Mouse (Mus musculus) liver, embryonic 14.5 days (tissue): ENCODE data around the gene Serpinb13. TPM values are rescaled to one million over a fixed set of nuclear protein-coding genes. Genes with fewer than 3 reads are reported as not detected.

Source experiments
- ATAC-seq: fragments of 200-750 bp; cut with Nextera tagmentation; 2 replicates; pipeline ENCODE4 v1.8.0; 2017; ENCODE audit warnings: moderate number of reproducible peaks, mild to moderate bottlenecking, moderate library complexity; ENCODE audit not compliant: insufficient read depth
- DNase-seq, 3 experiments: peaks; one replicate each; pipeline ENCODE4 v3.0.0-alpha.2; 2012 to 2013; ENCODE audit warnings: low read depth in 3 of 3, low spot score in 3 of 3
- H3K27ac ChIP-seq: fragments of 300-500 bp; sonication (generic); 2 replicates; pipeline ENCODE4 v1.5.1; 2014; ENCODE audit warnings: moderate library complexity, mild to moderate bottlenecking, control low read depth, inconsistent platforms
- H3K27me3 ChIP-seq: fragments of 300-500 bp; sonication (generic); 2 replicates; pipeline ENCODE4 v1.6.1; 2014; ENCODE audit warnings: mild to moderate bottlenecking, low read length, moderate library complexity; ENCODE audit not compliant: control insufficient read depth, insufficient read depth
- H3K36me3 ChIP-seq: fragments of 300-500 bp; sonication (generic); replicated peaks from 2 replicates; pipeline ENCODE4 v1.6.1; 2014; ENCODE audit warnings: low read depth; ENCODE audit not compliant: control insufficient read depth, insufficient read depth
- H3K4me1 ChIP-seq, 2 experiments: fragments of 200-500 bp in 1 of 2; fragments of 300-500 bp in 1 of 2; sonication (generic) in 1 of 2; replicated peaks; 2 replicates each; pipeline ENCODE4 v1.6.1; 2012 to 2014; ENCODE audit warnings: antibody characterized with exemption in 1 of 2, inconsistent platforms in 1 of 2, low read length in 1 of 2; ENCODE audit not compliant: control insufficient read depth in 2 of 2, insufficient read depth in 2 of 2
- H3K4me2 ChIP-seq: fragments of 300-500 bp; sonication (generic); 2 replicates; pipeline ENCODE4 v1.6.1; 2014; ENCODE audit warnings: low read depth, mild to moderate bottlenecking, control low read depth, moderate library complexity
- H3K4me3 ChIP-seq, 2 experiments: fragments of 200-500 bp in 1 of 2; fragments of 300-500 bp in 1 of 2; sonication (generic) in 1 of 2; 2 replicates each; pipeline ENCODE4 v1.5.1; 2012 to 2014; ENCODE audit warnings: low read depth in 2 of 2, low read length in 2 of 2, mild to moderate bottlenecking in 2 of 2, control low read depth in 1 of 2, inconsistent platforms in 1 of 2, moderate library complexity in 1 of 2; ENCODE audit not compliant: insufficient read depth in 1 of 2
- H3K9ac ChIP-seq: fragments of 300-500 bp; sonication (generic); replicated peaks from 2 replicates; pipeline ENCODE4 v1.6.1; 2014; ENCODE audit warnings: mild to moderate bottlenecking, control low read depth, moderate library complexity
- H3K9me3 ChIP-seq: fragments of 300-500 bp; sonication (generic); 2 replicates; pipeline ENCODE4 v1.6.1; 2016; ENCODE audit warnings: low read length, mixed read lengths; ENCODE audit not compliant: control insufficient read depth
- CTCF ChIP-seq: IDR thresholded peaks from 2 replicates; pipeline ENCODE4 v1.5.1; 2016; ENCODE audit warnings: antibody characterized with exemption, low read depth, control low read depth
- EP300 ChIP-seq: IDR thresholded peaks from 2 replicates; pipeline ENCODE4 v1.6.1; 2016; ENCODE audit warnings: antibody characterized with exemption, low read depth
- WGBS: fragments of 180-500 bp; shearing (Covaris S2); extraction: QIAGEN DNeasy Blood & Tissue Kit; methylation state at CpG from one replicate; pipeline ENCODE4 v1.1.7; 2014; ENCODE audit not compliant: insufficient replicate concordance; 5-methylcytosine and 5-hydroxymethylcytosine counted together
- polyA plus RNA-seq, 2 experiments: library from polyadenylated mRNA; depleted of rRNA in 1 of 2; stranded (reverse) in 1 of 2; unstranded in 1 of 2; fragments of >200 nt; fragmentation: Nextera tagmentation in 1 of 2; extraction: Ambion mirVana in 1 of 2; gene quantifications; 2 replicates each; pipeline versions ENCODE4 v1.2.1 to v1.2.3; 2012 to 2014

Gene Serpinb13
- polyA plus RNA-seq, 2 experiments = not detected

- DNase-seq = no peak
- 21% methylated on average over 3 of the region's 3 CpGs for WGBS
Measured at GRCm38 (mm10) chr1:106961023-106961422, 19.8 kb upstream of the Serpinb13 start.

GRCm38 (mm10) chr1:106983092-106983491, 2.3 kb downstream of the Serpinb13 start:
- ATAC-seq = no peak
- Histone ChIP-seq H3K36me3 (no peaks in the 10 kb centered on the region), H3K9me3 (no peaks in the 10 kb centered on the region), H3K27ac (no peak overlapping the region), H3K4me2 (no peak overlapping the region), H3K9ac (no peak overlapping the region), H3K4me3 (no peak overlapping the region), H3K27me3 (no peaks in the 10 kb centered on the region), H3K4me1 (no peaks in the 10 kb centered on the region)
- no peak for DNase-seq
- TF ChIP-seq CTCF = no peak
- TF ChIP-seq EP300 = no peak
- WGBS = 71% methylated on average over 1 of the region's 1 CpGs

More at GRCm38 (mm10) chr1:106961023-106961422, 19.8 kb upstream of the Serpinb13 start:
- TF ChIP-seq CTCF (peak; percentile 43), EP300 (no peak)
- Histone ChIP-seq H3K36me3 (no peaks in the 10 kb centered on the region), H3K27me3 (no peaks in the 10 kb centered on the region), H3K4me3 (no peak overlapping the region), H3K4me1 (no peaks in the 10 kb centered on the region), H3K27ac (no peak overlapping the region), H3K9ac (no peak overlapping the region), H3K4me2 (no peak overlapping the region), H3K9me3 (no peaks in the 10 kb centered on the region)
- ATAC-seq = no peak

- Histone ChIP-seq H3K4me3 (no peak overlapping the region), H3K9ac (no peak overlapping the region), H3K4me1 (no peaks in the 10 kb centered on the region), H3K27me3 (no peaks in the 10 kb centered on the region), H3K9me3 (no peaks in the 10 kb centered on the region), H3K36me3 (no peaks in the 10 kb centered on the region), H3K27ac (no peak overlapping the region), H3K4me2 (no peak overlapping the region)
- DNase-seq = no peak
- 32% methylated on average over 2 of the region's 2 CpGs for WGBS
- no peak for ATAC-seq
- TF ChIP-seq EP300 = no peak
- no peak for TF ChIP-seq CTCF
Measured at GRCm38 (mm10) chr1:106983865-106984264, 3.1 kb downstream of the Serpinb13 start.

GRCm38 (mm10) chr1:107000424-107000823, 19.6 kb downstream of the Serpinb13 start:
- no peak overlapping the region for H3K4me2 ChIP-seq
- no peaks in the 10 kb centered on the region for H3K9me3 ChIP-seq
- TF ChIP-seq EP300 (no peak), CTCF (no peak)
- DNase-seq = no peak
- WGBS = 55% methylated on average over 13 of the region's 13 CpGs
- H3K36me3 ChIP-seq = no peaks in the 10 kb centered on the region
- no peak overlapping the region for H3K9ac ChIP-seq
- no peak overlapping the region for H3K4me3 ChIP-seq
- H3K4me1 ChIP-seq = no peaks in the 10 kb centered on the region
- no peak overlapping the region for H3K27ac ChIP-seq
- ATAC-seq = no peak
- H3K27me3 ChIP-seq = no peaks in the 10 kb centered on the region

- Histone ChIP-seq H3K27ac (no peak overlapping the region), H3K4me3 (no peak overlapping the region), H3K4me2 (no peak overlapping the region), H3K9ac (no peak overlapping the region), H3K36me3 (no peaks in the 10 kb centered on the region), H3K4me1 (no peaks in the 10 kb centered on the region), H3K9me3 (no peaks in the 10 kb centered on the region), H3K27me3 (no peaks in the 10 kb centered on the region)
- 66% methylated on average over 2 of the region's 2 CpGs for WGBS
- no peak for ATAC-seq
- no peak for DNase-seq
- TF ChIP-seq EP300 (no peak), CTCF (no peak)
Measured at GRCm38 (mm10) chr1:107001754-107002153, 21.0 kb downstream of the Serpinb13 start.

- no peak for DNase-seq
- no peak overlapping the region for H3K9ac ChIP-seq
- H3K4me1 ChIP-seq = no peaks in the 10 kb centered on the region
- no peak for TF ChIP-seq EP300
- TF ChIP-seq CTCF = no peak
- no peak overlapping the region for H3K27ac ChIP-seq
- WGBS = 60% methylated on average over 3 of the region's 3 CpGs
- no peaks in the 10 kb centered on the region for H3K9me3 ChIP-seq
- no peaks in the 10 kb centered on the region for H3K27me3 ChIP-seq
- no peak overlapping the region for H3K4me2 ChIP-seq
- H3K4me3 ChIP-seq = no peak overlapping the region
- no peak for ATAC-seq
- no peaks in the 10 kb centered on the region for H3K36me3 ChIP-seq
Measured at GRCm38 (mm10) chr1:107006316-107006715, 25.5 kb downstream of the Serpinb13 start.
